Mouse (Mus musculus) thymus, postnatal 0 days (tissue): ENCODE measurements at regions not wholly inside any gene's neighbourhood (a gene's known extent, or its start where the extent isn't known, plus 50 kb on each side); places are given as distances from the start of the nearest gene placed in this dataset.

ENCODE experiments used
- DNase-seq: peaks from one replicate; pipeline ENCODE4 v3.0.0-alpha.2; 2015; ENCODE audit warnings: low spot score

- no peak for DNase-seq
These were observed 346.6 kb upstream of the Tmc3 start for GRCm38 (mm10) chr7:83238091-83238490.

- no peak for DNase-seq
These were observed 342.5 kb upstream of the Tmc3 start for GRCm38 (mm10) chr7:83242233-83242632.

DNA sequence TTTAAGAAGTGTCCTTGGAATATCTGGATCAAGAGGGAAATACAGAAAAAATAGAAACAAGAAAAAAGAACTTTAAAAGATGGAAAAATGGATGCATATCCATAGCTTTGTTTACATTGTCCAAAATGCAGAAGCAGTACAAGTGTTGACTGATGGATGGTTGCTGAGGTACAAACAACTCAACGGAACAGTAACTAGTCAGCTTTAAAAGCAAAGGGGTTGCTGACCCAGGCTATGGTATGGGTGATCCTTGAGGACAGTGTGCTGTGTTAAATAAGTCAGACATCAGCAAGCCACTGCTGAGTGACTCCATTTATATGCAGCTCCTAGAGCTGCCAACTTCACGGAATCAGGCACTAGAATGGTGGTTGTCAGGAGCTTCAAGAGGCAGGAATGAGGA is 338.9 kb upstream of the Tmc3 start:
- DNase-seq: no peak

- no peak for DNase-seq
These were observed 332.6 kb upstream of the Tmc3 start for GRCm38 (mm10) chr7:83251995-83252563.

DNA sequence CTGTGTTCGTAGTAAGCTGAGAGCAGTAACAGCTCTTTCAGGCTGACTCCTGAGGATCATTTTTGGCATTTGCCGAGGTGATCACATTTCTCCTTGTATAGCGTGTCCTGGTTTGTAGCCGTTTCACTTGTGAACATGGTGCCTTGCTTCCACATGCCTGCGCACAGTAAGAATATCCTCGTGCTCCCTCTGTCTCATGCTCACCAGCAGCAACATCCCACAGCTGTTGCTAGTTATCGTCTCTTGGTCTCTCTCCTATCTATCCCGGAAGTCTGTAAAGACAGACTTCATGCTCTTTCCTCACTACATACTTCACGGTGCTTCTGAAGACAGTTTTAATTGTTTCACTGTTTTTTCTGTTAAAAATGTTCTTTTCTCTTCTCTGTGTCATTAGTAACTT is 331.7 kb upstream of the Tmc3 start:
- DNase-seq: no peak

DNA sequence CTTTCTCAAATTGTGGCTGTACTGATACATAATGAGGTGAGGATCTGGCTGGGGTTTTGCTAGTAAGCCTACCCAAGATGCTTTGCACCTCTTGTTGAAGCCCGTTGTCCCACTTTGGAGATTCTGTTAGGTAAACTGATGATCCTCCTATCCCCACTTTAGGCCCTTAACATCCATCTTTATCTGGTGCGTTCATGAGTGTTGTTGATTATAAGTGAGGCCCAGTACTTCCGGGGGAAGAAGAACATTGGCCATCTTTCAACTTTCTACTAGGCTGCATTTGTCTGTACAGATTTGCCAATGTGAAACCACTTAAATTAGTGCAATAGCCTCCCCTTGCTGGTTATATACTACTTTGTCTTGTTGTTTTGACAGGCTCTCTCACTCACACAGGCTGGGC is 331.3 kb upstream of the Tmc3 start:
- DNase-seq: no peak

DNA sequence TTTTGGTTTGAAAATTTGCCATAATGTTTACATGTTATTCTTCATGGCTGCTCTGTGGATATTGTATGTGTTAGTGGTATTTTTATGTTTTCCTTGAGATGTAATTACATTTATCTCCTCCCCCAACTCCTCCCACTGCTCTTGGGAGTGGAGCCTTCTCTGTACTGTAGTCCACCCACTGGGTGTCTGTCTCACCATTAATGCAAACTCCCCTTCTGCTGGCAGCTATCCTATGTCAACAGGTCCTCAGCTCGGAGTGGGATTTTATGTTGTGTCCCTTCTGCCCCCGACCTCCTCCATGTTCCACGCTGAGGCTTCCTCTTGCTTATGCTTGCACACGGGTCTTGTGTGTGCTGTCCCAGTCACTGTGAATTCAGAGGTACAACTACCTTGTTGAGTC is 330.3 kb upstream of the Tmc3 start:
- no peak for DNase-seq

- no peak for DNase-seq
These were observed 328.4 kb upstream of the Tmc3 start for GRCm38 (mm10) chr7:83256236-83256784.

DNA sequence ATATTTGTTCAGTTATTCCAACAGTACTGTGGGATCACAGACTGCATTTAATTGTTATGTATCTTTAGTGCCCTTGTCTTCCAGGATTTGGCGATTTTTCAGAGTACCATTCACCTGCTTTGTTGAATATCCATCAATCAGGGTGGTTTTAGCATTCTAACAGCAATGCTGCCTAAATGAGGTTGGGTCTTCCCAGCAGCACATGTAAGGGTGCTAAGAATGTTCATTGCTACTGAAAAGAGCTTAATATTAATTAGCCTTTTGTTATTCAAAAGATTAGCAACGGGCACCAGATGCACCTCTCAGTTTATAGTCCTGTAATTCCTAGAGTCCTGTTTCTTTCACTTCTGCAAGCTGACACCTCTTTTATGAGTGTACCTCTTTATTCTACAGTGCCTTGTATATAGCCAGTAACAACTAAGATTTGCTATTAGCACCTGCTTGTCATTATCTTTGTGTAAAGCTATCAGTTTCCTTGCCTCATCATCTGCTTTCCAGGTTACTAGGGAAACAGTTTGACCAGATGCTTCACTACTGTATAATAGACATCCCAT is 326.3 kb upstream of the Tmc3 start:
- DNase-seq: no peak

GRCm38 (mm10) chr7:83261489-83261888 is 323.2 kb upstream of the Tmc3 start:
- DNase-seq: no peak

GRCm38 (mm10) chr7:83289915-83290773 is 294.6 kb upstream of the Tmc3 start:
- no peak for DNase-seq

GRCm38 (mm10) chr7:83307112-83307511 is 277.6 kb upstream of the Tmc3 start:
- DNase-seq: no peak

DNA sequence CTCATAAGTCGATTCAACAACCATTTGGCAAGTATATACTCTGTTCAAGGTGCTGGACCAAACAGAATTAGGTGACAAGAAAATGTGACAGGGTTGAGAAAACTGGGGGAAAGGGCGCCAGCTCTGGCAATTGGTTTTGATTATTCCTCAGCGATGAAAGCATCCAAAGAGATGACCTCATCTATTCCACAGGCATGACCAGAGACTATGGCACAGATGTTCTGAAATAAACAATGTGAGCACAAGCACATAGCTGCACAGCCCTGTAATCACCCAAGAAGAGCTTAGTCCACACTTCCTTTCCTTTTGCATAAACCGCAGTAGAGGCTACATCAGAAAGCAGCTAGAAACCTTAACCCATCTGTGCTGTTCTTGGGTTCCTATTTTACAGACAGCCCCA is 272.6 kb upstream of the Tmc3 start:
- no peak for DNase-seq

DNA sequence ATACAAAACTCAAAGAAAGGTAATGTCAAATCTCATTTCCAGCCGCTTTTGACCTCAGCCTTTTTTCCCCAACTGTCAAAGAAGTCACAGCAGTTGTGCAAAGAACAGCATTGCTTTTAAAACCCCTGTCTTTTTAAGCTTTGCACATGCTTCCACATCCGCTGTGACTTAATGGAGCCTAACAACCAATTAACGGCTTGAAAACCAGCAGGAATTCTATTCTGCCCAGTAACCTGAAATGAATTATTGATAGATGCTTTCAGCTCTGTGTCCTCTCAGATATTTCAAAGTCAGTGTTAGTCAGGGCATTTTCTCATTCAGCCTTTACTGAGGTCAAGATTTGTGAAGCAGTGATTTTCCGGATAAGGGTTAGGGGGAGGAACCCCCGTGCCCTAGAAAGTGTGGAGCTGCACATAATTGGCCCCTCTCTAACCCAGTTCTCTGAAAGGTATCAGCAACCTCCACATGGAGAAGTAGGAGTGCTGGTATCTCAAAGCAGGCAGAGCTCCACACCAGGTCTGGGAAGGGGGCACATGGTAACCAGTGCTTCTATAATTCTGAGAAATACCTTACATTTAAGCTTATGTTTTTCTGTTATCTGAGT is 254.8 kb upstream of the Tmc3 start:
- no peak for DNase-seq

GRCm38 (mm10) chr7:83347103-83347754 is 237.5 kb upstream of the Tmc3 start:
- no peak for DNase-seq

DNA sequence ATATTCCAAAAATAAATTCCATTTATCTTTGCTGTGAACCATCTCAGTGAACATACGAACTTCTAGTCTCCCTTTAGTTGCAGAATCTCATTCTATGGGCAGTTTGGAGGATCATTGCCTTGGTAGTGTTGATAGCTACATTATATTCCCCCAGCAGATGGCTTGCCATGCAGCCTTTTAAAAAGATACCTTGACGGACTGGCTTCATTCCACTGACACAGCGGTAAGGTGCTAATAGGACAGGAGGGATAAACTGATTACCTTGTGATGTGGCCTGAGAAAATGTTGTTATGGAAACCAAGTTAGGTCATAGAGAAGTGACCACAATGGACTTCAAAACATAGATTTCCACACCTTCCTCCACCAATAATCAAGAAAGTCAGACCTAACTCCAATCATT is 215.5 kb upstream of the Tmc3 start:
- no peak for DNase-seq

DNA sequence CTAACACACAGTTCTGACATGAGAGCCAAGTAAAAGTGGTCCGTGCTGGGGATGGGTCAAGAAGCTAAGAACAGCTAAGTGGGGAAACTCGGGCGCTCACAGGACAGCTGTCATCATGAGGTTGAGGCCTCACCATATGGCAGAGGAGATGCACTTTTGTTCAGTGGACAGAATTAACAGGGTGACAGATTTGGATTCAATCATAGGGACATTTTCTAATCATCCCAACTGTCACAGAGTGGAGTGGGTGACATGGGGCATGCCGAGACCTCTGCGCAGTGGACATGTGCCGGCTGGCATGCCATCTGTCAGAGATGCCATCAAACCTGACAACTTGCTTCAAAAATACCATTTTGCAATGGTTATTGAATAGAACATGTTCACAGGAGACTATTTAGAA is 215.1 kb upstream of the Tmc3 start:
- no peak for DNase-seq

- DNase-seq: no peak
These were observed 207.9 kb upstream of the Tmc3 start for GRCm38 (mm10) chr7:83376826-83377225.

- no peak for DNase-seq
These were observed 203.1 kb upstream of the Tmc3 start for GRCm38 (mm10) chr7:83381381-83382181.

- DNase-seq: no peak
These were observed 201.8 kb upstream of the Tmc3 start for GRCm38 (mm10) chr7:83382803-83383363.
